Mouse (Mus musculus) forebrain, postnatal 0 days (tissue): Measurements from ENCODE around the gene Akp3. TPM values are rescaled to one million over a fixed set of nuclear protein-coding genes. Genes with fewer than 3 reads are reported as not detected.
A peak's percentile ranks its signal among the peaks of the same experiment; 100 is the strongest.

ENCODE experiments used
- ATAC-seq: fragments of 200-750 bp; cut with Nextera tagmentation; 2 replicates; pipeline ENCODE4 v1.8.0; 2017; ENCODE audit warnings: mild to moderate bottlenecking, moderate library complexity
- DNase-seq: peaks from one replicate; pipeline ENCODE4 v3.0.0-alpha.2; 2015
- H3K27ac ChIP-seq: fragments of 300-500 bp; sonication (generic); 2 replicates; pipeline ENCODE4 v1.5.1; 2014; ENCODE audit warnings: low read depth, mild to moderate bottlenecking, antibody characterized with exemption, low read length, moderate library complexity, mixed read lengths
- H3K27me3 ChIP-seq: fragments of 300-500 bp; sonication (generic); 2 replicates; pipeline ENCODE4 v1.6.1; 2014; ENCODE audit warnings: mild to moderate bottlenecking, low read length, mixed read lengths; ENCODE audit not compliant: insufficient read depth
- H3K36me3 ChIP-seq: fragments of 300-500 bp; sonication (generic); 2 replicates; pipeline ENCODE4 v1.6.1; 2014; ENCODE audit warnings: mild to moderate bottlenecking, moderate library complexity; ENCODE audit not compliant: insufficient read depth
- H3K4me1 ChIP-seq: fragments of 300-500 bp; sonication (generic); 2 replicates; pipeline ENCODE4 v1.6.1; 2014; ENCODE audit warnings: antibody characterized with exemption; ENCODE audit not compliant: insufficient read depth
- H3K4me2 ChIP-seq: fragments of 300-500 bp; sonication (generic); 2 replicates; pipeline ENCODE4 v1.6.1; 2014; ENCODE audit warnings: low read depth, mild to moderate bottlenecking, moderate library complexity
- H3K4me3 ChIP-seq: fragments of 300-500 bp; sonication (generic); 2 replicates; pipeline ENCODE4 v1.5.1; 2014; ENCODE audit warnings: low read depth, low read length, mixed read lengths
- H3K9ac ChIP-seq: fragments of 300-500 bp; sonication (generic); 2 replicates; pipeline ENCODE4 v1.6.1; 2014; ENCODE audit warnings: mild to moderate bottlenecking
- H3K9me3 ChIP-seq: fragments of 300-500 bp; sonication (generic); 2 replicates; pipeline ENCODE4 v1.6.1; 2016; ENCODE audit warnings: low read length
- CTCF ChIP-seq: sonication (generic); IDR thresholded peaks from 2 replicates; pipeline ENCODE4 v1.5.1; 2016; ENCODE audit warnings: antibody characterized with exemption, control low read depth, low read depth
- WGBS: fragments of 180-500 bp; shearing (Covaris S2); extraction: QIAGEN DNeasy Blood & Tissue Kit; methylation state at CpG from one replicate; pipeline ENCODE4 v1.1.7; 2014; 5-methylcytosine and 5-hydroxymethylcytosine counted together
- polyA plus RNA-seq: library from polyadenylated mRNA; unstranded; fragments of >200 nt; fragmentation: Nextera tagmentation; extraction: Ambion mirVana; gene quantifications from 2 replicates; pipeline ENCODE4 v1.2.1, GENCODE M21; 2015
- total RNA-seq: library from RNA; depleted of rRNA; stranded (reverse); fragments of >200 nt; gene quantifications from 2 replicates; pipeline ENCODE4 v1.2.3, GENCODE M21; 2014; rRNA removed

Akp3 gene
- total and polyA plus RNA-seq, 2 experiments from 2014 or later: not detected

DNA sequence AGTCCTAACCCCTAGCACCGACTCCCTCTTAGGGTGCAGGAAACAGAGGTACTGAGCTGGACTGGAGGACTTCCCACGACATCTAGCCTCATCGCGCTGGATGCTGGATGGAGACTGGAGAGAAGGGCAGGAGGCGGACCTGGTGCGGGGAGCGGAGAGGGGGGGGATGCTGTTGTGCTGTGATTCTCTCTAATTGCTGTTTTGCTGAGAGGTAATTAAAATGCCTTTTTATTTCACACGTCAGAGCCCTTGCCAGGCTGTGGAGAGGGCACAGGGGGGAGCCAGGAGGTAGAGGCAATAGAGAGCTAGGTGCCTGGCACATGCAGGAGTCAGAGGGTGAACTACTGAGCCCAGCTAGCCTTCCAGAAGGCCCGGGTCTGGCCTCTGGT lies 40.0 kb downstream of the Akp3 start:
- peak; percentile 14; the same call in 1 of the 2 replicates for ATAC-seq
- H3K27ac ChIP-seq: no peak overlapping the region
- H3K4me3 ChIP-seq: no peak overlapping the region
- no peak for TF ChIP-seq CTCF
- no peaks in the 10 kb centered on the region for H3K27me3 ChIP-seq
- H3K4me1 ChIP-seq: peaks cover 3% of the 10 kb centered on the region; the same call in 1 of the 2 replicates
- H3K36me3 ChIP-seq: no peaks in the 10 kb centered on the region
- 26% methylated on average over 9 of the region's 9 CpGs for WGBS
- H3K9ac ChIP-seq: no peak overlapping the region
- no peaks in the 10 kb centered on the region for H3K9me3 ChIP-seq
- H3K4me2 ChIP-seq: no peak overlapping the region
- DNase-seq: no peak

DNA sequence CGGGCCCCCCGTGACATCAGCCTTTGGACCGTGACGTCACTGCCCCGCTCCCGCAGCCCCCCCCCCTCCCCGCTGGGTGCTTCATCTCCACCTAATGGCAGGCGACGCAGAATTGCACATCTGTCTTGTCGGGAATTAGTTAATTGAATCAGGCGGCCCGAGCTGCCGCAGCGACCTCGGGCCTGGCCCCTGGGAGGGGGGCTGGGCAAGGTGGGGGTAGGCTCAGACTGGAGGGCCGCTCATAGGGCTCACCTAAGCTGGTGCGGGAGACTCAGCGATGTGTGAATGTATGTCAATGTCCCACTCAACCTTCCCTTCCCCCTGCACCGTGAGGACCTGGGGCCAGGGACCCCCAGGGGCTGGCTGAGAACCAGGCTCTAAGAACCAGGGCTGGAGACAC lies 45.7 kb downstream of the Akp3 start:
- 10% methylated on average over 19 of the region's 19 CpGs for WGBS

DNA sequence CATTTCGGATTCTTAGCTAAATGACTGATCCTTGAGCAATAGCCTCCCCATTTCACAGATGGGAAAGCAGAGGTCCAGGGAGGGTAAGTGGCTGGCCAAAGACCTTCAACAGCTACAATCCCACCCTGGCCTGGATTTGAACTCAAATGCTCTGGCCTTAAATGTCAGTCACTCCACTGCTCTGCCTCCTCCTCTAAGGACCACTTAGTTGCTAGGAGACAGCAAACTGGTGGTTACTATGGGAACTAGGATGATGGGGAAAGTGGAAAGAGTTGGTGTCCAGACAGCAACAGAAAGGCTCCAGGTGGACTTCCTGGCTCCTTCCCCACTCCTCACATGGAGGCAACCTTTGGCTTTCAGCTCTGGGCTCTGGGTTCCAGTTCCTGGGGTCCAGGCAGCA lies 46.5 kb downstream of the Akp3 start:
- peak; percentile 50 for DNase-seq
- Histone ChIP-seq H3K36me3 (no peaks in the 10 kb centered on the region), H3K9me3 (no peaks in the 10 kb centered on the region), H3K9ac (no peak overlapping the region), H3K27me3 (no peaks in the 10 kb centered on the region), H3K4me2 (no peak overlapping the region), H3K4me1 (peaks cover 6% of the 10 kb centered on the region; the same call in 1 of the 2 replicates), H3K4me3 (no peak overlapping the region), H3K27ac (no peak overlapping the region)
- ATAC-seq: 0 out of 2 replicates have a peak, but pooled peaks have one; percentile 25
- no peak for TF ChIP-seq CTCF
- WGBS: 77% methylated on average over 1 of the region's 1 CpGs

More for the DNA sequence above, 45.7 kb downstream of the Akp3 start:
- TF ChIP-seq CTCF: no peak
- no peaks in the 10 kb centered on the region for H3K9me3 ChIP-seq
- DNase-seq (no peak), ATAC-seq (peak; percentile 0; the same call in 1 of the 2 replicates)
- H3K4me1 ChIP-seq: no peaks in the 10 kb centered on the region; the same call in 1 of the 2 replicates
- no peak overlapping the region for H3K9ac ChIP-seq
- H3K4me2 ChIP-seq: 0 out of 2 replicates have a peak overlapping the region, but pooled peaks have one; percentile 27
- no peaks in the 10 kb centered on the region for H3K27me3 ChIP-seq
- H3K4me3 ChIP-seq: no peak overlapping the region
- H3K27ac ChIP-seq: no peak overlapping the region
- no peaks in the 10 kb centered on the region for H3K36me3 ChIP-seq

DNA sequence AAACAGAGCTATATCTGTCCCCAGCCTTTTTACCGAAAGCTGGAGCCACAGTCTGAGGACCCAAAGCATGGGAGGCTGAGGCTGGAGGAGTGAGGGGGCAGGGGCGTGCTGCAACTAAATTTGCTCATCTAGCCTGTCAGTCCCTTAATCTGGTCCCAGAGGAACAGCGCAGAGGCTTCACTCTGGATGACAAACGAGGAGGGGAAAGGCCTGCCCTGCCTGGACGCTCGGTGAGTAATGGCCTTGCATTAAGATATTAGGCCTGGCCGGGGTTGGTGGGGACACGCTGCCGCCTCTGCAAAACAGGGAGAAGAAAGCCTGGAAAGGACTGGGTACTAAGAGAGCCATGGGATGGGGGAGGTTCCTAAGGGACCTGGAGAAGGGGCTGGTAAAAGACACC lies 47.5 kb downstream of the Akp3 start:
- H3K36me3 ChIP-seq: no peaks in the 10 kb centered on the region
- no peaks in the 10 kb centered on the region for H3K9me3 ChIP-seq
- H3K4me3 ChIP-seq: no peak overlapping the region
- H3K4me2 ChIP-seq: no peak overlapping the region
- no peak overlapping the region for H3K9ac ChIP-seq
- no peak for TF ChIP-seq CTCF
- 58% methylated on average over 9 of the region's 9 CpGs for WGBS
- H3K27ac ChIP-seq: no peak overlapping the region
- H3K27me3 ChIP-seq: no peaks in the 10 kb centered on the region
- DNase-seq (no peak), ATAC-seq (no peak)
- peaks cover 6% of the 10 kb centered on the region; the same call in 1 of the 2 replicates for H3K4me1 ChIP-seq

DNA sequence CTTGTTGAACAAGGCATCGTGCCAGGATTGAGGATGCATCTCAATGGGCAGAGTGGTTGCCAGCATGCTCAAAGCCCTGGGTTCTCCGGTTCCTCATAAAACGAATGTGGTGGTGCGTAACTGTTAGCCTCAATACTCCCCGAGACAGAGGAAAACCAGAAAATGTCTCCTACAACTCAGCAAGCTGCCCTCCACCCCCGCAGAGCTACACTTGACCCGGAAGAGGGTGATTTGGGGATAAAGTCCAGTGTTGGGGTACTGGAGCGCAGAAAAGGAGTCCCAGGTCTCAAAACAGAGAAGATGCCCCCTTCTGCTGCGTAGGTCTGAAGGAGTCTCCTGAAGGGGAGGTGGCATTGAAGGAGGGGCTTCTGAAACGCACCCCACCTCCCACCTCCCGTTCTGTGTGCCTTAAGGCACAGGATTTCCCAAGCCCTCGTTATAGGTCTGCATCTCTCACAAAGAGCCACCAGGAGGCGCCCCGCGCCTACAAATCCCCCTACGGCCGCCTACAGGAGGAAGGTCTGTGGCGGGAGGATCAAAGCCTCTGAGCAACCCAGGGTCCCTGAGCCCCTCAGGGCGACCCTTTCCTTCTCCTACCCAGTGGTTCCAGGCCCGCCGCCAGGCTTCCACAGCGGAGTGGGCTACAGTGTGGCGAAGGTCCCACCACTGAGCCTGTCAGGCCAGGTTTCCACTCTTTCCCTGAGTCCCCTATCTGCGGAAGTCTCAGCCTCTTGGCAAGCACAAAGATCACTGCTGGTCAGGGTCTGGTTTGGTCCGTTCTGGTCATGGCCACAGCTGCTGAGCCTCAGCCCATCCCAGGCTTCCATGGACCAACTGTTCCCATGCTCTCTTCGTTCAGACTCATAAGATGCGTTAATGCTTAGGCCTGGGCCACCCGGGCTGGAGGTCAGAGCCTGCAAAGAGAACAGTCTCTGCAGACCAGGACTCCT lies 49.5 kb downstream of the Akp3 start:
- ATAC-seq: peak; percentile 47

DNA sequence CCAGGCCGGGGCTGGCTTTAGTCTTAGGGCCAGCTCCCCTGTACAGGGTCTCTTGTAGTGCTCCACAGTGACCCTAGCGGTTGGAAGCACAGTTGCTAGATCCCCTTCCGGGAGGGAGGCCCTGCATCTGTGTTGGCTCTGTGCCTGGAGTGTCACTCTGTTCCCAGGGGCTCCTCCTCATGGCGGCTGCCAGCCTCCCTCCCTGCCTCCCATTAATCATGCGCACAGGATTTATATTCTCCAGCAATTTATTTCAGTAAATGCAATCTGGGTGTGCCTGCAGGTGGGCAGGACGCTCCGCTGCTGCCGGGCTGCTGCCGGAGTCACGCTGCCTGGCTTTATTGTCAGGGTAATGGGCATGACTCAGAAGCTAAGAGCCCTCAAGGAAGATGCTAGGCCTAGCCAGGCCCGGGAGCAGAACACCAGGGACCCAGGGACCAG lies 51.1 kb downstream of the Akp3 start:
- ATAC-seq (peak; percentile 89), DNase-seq (peak; percentile 83)
- peak; percentile 68 for TF ChIP-seq CTCF
- WGBS: 4% methylated on average over 11 of the region's 11 CpGs
- no peaks in the 10 kb centered on the region for H3K27me3 ChIP-seq
- H3K27ac ChIP-seq: no peak overlapping the region
- no peaks in the 10 kb centered on the region for H3K36me3 ChIP-seq
- H3K4me1 ChIP-seq: 0 out of 2 replicates have a peak, but pooled peaks cover 6% of the 10 kb centered on the region
- no peak overlapping the region for H3K4me3 ChIP-seq
- H3K9ac ChIP-seq: no peak overlapping the region
- no peaks in the 10 kb centered on the region for H3K9me3 ChIP-seq
- no peak overlapping the region for H3K4me2 ChIP-seq

More for the DNA sequence above, 49.5 kb downstream of the Akp3 start:
- peaks cover 6% of the 10 kb centered on the region; the same call in 1 of the 2 replicates for H3K4me1 ChIP-seq
- WGBS: 24% methylated on average over 28 of the region's 28 CpGs
- TF ChIP-seq CTCF: peak; percentile 73
- peak; percentile 74 for DNase-seq
- no peak overlapping the region for H3K4me3 ChIP-seq
- no peaks in the 10 kb centered on the region for H3K27me3 ChIP-seq
- H3K27ac ChIP-seq: no peak overlapping the region
- no peaks in the 10 kb centered on the region for H3K36me3 ChIP-seq
- H3K9me3 ChIP-seq: no peaks in the 10 kb centered on the region
- H3K9ac ChIP-seq: no peak overlapping the region
- H3K4me2 ChIP-seq: no peak overlapping the region

Other genes with a start within 250 kb of the Akp3 start
- gene Alppl2, start 35.0 kb upstream of the Akp3 start, total RNA-seq: not detected in 2 replicates
- gene Alppl2, start 35.0 kb upstream of the Akp3 start, polyA plus RNA-seq: not detected in 2 replicates
- gene Alpi, start 23.4 kb upstream of the Akp3 start, total RNA-seq: not detected in 2 replicates
- not detected in 2 replicates for gene Alpi, start 23.4 kb upstream of the Akp3 start, polyA plus RNA-seq
- gene Ecel1, start 31.5 kb downstream of the Akp3 start, total RNA-seq: 19.1 and 36.1 TPM in 2 replicates
- gene Ecel1, start 31.5 kb downstream of the Akp3 start, polyA plus RNA-seq: 17.8 and 28.5 TPM in 2 replicates
- gene Prss56, start 58.3 kb downstream of the Akp3 start, total RNA-seq: 3.1 and 4.0 TPM in 2 replicates
- gene Prss56, start 58.3 kb downstream of the Akp3 start, polyA plus RNA-seq: 2.5 and 4.3 TPM in 2 replicates
- not detected in 2 replicates for gene Chrnd, start 65.6 kb downstream of the Akp3 start, total RNA-seq
- gene Chrnd, start 65.6 kb downstream of the Akp3 start, polyA plus RNA-seq: not detected in 2 replicates
- not detected in 2 replicates for gene Chrng, start 79.7 kb downstream of the Akp3 start, total RNA-seq
- gene Chrng, start 79.7 kb downstream of the Akp3 start, polyA plus RNA-seq: not detected in 2 replicates
- gene Eif4e2, start 88.9 kb downstream of the Akp3 start, total RNA-seq: 71.5 and 81.7 TPM in 2 replicates
- 77.6 and 87.5 TPM in 2 replicates for gene Eif4e2, start 88.9 kb downstream of the Akp3 start, polyA plus RNA-seq
- 1.3 TPM in 2 replicates for gene Efhd1, start 139.4 kb downstream of the Akp3 start, total RNA-seq
- gene Efhd1, start 139.4 kb downstream of the Akp3 start, polyA plus RNA-seq: 1.9 and 2.2 TPM in 2 replicates
- 69.0 and 73.4 TPM in 2 replicates for gene Gigyf2, start 202.0 kb downstream of the Akp3 start, total RNA-seq
- 31.9 and 44.3 TPM in 2 replicates for gene Gigyf2, start 202.0 kb downstream of the Akp3 start, polyA plus RNA-seq